Mouse (Mus musculus): ENCODE results near the gene Capn5. TPM values are rescaled to one million over a fixed set of nuclear protein-coding genes. Genes with fewer than 3 reads are reported as not detected.

Capn5 gene
- total RNA-seq, 1 experiment from 2014 or later, result 6.2 TPM

DNA sequence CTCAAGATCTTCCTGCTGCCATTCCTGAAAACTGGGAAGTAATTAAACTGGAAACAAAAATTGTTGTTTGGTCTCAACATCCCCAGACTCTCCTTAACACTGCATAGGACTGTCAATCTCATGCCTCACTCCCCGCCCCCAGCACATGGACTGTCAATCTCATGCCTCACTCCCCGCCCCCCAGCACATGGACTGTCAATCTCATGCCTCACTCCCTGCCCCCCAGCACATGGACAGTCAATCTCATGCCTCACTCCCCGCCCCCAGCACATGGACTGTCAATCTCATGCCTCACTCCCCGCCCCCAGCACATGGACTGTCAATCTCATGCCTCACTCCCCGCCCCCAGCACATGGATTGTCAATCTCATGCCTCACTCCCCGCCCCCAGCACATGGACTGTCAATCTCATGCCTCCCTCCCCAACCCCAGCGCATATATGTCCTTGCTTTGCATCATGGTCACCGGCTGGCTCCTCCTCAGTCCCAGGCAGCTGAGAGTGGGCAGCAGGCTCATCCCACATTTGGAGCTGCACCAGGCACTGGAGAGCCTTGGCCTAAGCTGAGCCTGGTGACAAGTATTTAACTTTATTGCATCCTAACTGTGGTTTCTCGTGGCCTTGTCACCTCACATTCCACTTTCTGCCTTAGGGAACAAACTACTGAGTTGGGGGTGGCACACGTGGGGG, 29.2 kb downstream of the Capn5 start:
- DNase-seq, result peak; percentile 63

DNA sequence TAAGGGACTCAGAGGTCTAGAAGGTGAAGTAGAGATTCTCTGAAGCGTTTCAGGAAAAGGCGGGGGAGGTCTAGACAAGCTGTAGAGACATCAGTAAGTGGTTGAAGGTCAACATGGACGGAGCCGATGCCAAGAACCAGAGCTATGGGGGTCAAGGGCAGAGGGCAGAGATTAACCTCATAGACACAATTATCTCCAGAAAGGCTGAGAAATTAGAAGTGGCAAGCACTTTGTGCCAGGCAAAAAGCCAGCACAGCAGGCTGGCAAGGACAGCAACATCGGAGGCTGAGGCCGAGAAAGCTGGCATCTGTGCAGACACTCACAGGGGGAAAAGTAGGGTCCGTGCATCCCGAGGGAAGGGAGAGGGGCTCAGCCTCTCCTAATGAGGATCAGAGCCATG, 30.3 kb downstream of the Capn5 start:
- peak; percentile 59 for DNase-seq

GRCm38 (mm10) chr7:98146447-98146845, 31.6 kb downstream of the Capn5 start:
- no peak for DNase-seq

DNA sequence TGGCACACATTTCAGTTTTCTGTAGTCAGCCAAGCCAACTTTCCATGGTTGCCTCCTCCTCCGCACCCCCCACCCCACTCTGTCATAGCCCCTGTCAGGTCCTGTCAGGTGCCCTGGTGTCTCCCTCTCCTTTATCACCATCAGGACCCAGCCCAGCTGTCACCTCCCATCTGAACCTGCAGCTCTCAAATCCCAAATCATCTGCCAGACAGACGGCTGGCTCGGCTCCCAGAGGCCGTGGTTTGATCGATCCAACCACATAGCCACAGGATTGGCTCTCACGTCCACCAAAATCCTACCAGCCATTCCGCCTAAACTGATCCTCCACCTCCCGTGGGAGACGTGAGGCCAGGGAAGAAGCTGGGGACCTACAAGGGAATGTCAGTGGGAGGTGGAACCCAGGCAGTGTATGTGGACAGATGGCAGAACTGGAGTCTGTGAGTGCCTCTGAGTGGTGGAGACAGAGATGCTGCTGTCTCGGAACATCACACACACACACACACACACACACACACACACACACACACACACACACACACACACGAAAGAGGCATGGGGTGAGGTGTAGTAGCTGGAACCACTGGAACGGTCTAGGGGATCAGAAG, 32.1 kb downstream of the Capn5 start:
- DNase-seq, result no peak

- DNase-seq, result no peak
Measured at GRCm38 (mm10) chr7:98145402-98145801, 32.7 kb downstream of the Capn5 start, which contains the start of gene Omp. TSS of gene Omp (minus strand) at chr7:98145502.

- no peak for DNase-seq
Measured at GRCm38 (mm10) chr7:98142648-98143047, 35.4 kb downstream of the Capn5 start.

DNA sequence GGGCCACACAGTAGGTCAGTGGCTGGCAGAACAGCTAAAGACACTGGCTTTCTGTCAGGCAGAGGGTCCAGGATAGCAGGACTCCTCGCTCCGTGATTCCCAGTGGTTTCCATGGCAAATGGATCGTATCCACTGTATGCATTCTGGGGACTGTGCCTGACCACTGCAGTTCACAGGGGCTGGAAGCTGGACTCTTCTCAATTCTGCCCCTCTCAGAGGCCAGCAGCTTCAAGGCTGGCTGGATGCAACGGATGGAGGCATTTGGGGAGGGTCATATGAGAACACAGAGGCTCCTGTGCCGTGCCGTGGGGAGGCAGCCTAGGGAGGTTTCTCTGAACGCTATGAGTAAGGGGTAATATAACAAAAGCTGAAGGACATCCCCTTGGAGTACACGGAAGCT, 35.8 kb downstream of the Capn5 start:
- no peak for DNase-seq

- DNase-seq, result peak; percentile 69
Measured at GRCm38 (mm10) chr7:98141206-98141605, 36.9 kb downstream of the Capn5 start.

DNA sequence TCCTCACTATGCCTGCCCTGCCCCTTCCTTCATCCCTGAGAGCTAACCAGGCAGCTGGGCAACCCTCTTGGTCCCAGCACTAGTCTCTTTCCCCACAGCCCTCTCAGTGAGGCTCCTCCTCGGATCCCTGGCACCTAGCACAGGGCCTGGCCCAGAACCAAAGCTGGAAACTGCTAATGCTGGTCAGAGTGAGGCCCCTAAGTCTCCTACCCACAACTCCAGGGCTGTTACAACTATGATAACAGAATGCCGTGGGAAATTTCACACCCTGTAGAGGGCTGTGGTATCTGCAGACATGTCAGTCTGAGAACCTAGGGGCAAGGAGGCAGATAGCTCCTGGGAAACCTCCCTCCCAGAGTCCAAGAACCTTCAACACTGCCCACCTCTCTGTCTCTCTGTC, 37.5 kb downstream of the Capn5 start:
- DNase-seq, result peak; percentile 61

GRCm38 (mm10) chr7:98139216-98139615, 38.9 kb downstream of the Capn5 start:
- peak; percentile 69 for DNase-seq

DNA sequence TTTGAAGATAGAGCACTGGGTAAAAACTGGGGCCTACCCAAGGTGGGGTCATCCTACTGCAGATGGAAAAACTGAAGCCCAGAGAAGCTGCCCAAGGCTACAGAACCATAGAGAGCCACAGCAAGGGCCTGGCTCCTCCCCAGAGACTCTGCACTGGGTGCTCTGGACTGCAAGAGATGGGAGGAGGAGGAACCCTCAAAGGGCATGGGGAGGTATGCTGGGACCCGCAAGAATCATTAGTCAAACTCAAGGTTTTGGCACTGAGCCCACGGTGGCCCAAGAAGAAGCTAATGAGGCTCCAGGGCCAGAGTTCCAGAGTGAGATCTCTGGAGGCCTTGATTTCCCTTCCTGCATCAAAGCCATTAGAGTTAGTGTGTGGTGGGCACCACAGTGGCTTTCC, 40.1 kb downstream of the Capn5 start:
- no peak for DNase-seq

DNA sequence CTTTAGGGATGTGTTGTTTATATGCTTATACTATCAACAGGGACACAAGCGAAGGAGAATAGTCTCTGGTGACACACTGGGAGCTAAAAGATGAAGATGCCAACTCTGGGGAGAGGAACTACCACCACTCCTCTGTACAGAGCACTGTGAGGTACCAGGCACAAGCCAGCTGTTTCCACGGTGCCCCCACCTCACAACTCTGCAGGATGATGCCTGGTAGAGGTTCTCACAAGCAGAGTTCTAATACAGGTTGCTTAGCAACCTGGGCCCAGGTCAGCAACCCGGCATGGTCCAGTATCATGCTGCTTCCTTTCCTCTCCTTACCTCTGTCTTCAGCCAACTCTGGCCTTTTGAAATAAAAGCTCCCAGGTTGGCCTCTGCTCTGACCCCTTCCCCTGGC, 40.5 kb downstream of the Capn5 start:
- DNase-seq, result no peak

GRCm38 (mm10) chr7:98131751-98132150, 46.3 kb downstream of the Capn5 start:
- no peak for DNase-seq

GRCm38 (mm10) chr7:98125473-98125872, 52.6 kb downstream of the Capn5 start:
- peak; percentile 80 for DNase-seq

DNA sequence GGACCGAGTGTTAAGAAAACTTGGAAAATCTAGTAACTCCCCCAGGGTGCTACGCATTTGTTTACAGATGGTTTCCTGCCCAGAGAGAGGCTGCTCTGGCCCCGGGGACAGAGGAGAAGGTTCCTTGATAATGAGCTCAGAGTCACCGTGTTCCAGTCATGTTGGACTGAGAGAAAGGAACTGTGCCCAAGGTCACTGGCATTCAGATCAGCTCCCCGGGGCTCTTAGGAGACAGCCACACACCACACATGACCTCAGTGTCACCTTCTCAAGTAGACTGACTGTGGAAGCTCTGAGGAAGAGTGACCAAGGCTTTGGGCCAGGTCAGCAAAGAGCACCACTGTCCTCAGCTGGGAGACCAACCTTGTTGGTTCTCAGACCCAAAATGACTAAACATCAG, 53.4 kb downstream of the Capn5 start:
- DNase-seq, result peak; percentile 52

DNA sequence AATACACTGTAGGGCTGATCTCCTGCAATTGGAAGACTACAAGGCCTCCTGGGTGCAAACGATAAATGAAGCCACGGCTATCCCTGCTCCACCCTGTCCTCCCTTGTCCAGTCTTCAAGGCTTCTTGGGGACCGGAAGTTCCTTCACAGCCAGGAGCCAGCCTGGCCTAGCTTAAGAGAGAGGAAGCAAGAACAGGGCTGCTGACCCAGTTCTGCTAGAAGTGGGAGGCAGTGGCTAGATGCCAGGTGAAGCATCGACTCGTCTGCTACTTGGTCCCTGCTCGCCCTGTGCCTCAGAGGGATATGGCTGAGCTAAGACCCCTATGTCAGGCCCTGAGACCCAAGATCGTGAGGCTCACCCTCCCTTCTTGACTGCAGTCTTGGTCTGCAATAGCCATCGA, 56.4 kb downstream of the Capn5 start:
- DNase-seq, result peak; percentile 63

GRCm38 (mm10) chr7:98121241-98121640, 56.8 kb downstream of the Capn5 start:
- DNase-seq, result peak; percentile 76

DNA sequence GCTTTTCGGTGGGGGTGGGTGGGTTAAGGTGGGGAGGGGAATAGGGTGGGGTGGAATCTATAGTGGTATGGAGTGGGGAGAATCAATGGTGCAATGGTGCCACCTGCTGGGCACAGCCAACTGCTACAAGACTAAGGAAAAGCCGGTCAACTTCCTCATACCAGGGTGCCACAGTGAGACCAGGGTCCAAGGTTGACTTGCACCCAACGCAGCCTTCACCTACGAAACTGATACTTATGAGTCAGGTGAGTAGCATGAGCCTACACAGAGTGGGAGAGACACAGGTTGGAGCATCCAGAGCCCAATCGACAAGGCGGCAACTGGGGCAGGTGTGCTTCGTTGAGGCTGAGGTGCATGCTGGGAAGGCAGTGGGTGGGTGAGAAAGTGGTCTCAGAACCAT, 57.7 kb downstream of the Capn5 start:
- DNase-seq, result peak; percentile 85

DNA sequence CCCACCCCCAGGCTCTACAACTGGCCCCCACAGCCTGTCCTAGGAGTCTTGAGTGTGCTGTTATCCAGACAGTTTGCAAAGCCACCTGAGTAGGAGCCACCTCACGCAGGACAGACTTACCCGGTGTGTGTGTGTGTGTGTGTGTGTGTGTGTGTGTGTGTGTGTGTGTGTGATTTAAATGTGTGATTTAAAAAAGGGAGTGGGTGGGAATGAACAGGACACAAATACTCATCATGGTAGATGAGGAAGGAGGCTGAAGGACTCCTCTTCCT, 58.2 kb downstream of the Capn5 start:
- DNase-seq, result no peak

- peak; percentile 94 for DNase-seq
Measured at GRCm38 (mm10) chr7:98119179-98119960, 58.7 kb downstream of the Capn5 start, which contains the start of gene Myo7a. TSS of gene Myo7a (minus strand) at chr7:98119524.

- peak; percentile 91 for DNase-seq
Measured at GRCm38 (mm10) chr7:98117012-98117660, 60.9 kb downstream of the Capn5 start.

DNA sequence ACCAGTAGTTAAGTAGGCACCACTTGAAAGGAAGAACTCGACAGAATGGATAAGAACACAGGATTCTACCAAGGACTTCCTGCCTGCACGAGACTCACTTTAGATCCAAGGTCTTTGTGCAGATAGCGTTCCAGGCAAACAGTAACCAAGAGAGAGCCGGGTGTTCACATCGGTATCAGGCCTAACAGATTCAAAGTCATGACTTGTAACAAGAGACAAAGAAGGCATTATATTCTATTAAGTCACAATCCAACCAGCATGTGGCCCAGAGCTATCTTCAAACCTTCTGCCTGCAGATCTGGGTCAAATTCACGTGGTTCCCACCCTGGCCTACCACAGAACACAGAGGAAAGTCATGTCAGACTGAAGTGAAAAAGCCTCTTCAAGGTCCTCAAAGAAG, 63.4 kb downstream of the Capn5 start:
- no peak for DNase-seq

DNA sequence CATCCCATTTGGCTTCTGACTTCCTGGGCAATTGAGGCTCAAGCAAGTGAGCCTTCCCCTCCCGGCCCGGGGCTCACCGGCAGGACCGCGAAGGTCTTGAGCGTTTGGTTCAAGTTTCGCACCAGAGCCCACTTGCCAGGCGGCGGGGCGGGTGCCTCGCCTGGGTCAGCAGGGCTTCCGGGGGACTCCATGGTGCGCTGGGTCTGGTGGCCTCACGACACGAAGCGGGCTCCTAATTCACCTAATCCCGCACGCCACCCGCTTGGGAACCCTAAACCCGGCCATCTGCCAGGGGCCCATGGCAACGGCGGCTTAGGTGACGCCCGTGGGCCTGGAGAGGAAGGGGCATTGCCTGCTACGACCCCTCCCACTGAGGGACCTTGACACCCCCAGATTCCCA, 66.8 kb downstream of the Capn5 start:
- no peak for DNase-seq

Measured in adrenal gland, postnatal 14 days (tissue).